Mouse (Mus musculus) lung, embryonic 15.5 days (tissue): ENCODE data around the gene Ccdc40. TPM values are rescaled to one million over a fixed set of nuclear protein-coding genes. Genes with fewer than 3 reads are reported as not detected.
"Not testable (repeated sequence)": the region's sequence is repeated elsewhere in the genome, so short reads cannot be mapped to it uniquely, and the experiment has no call there.

Source experiments
- ATAC-seq: fragments of 200-750 bp; cut with Nextera tagmentation; 2 replicates; pipeline ENCODE4 v1.8.0; 2017; ENCODE audit warnings: moderate number of reproducible peaks, borderline replicate concordance; ENCODE audit not compliant: low FRiP score, low TSS enrichment; ENCODE audit errors: extremely low read depth
- H3K27ac ChIP-seq: fragments of 300-500 bp; sonication (generic); 2 replicates; pipeline ENCODE4 v1.5.1; 2015; ENCODE audit warnings: moderate library complexity, mild to moderate bottlenecking, inconsistent platforms
- H3K27me3 ChIP-seq: fragments of 300-500 bp; sonication (generic); 2 replicates; pipeline ENCODE4 v1.6.1; 2015; ENCODE audit warnings: inconsistent platforms
- H3K36me3 ChIP-seq: fragments of 300-500 bp; sonication (generic); 2 replicates; pipeline ENCODE4 v1.6.1; 2015; ENCODE audit warnings: inconsistent platforms
- H3K4me1 ChIP-seq: fragments of 300-500 bp; sonication (generic); 2 replicates; pipeline ENCODE4 v1.6.1; 2015; ENCODE audit warnings: inconsistent platforms
- H3K4me2 ChIP-seq: fragments of 300-500 bp; sonication (generic); 2 replicates; pipeline ENCODE4 v1.6.1; 2015; ENCODE audit warnings: inconsistent platforms, mild to moderate bottlenecking, moderate library complexity
- H3K4me3 ChIP-seq: fragments of 300-500 bp; sonication (generic); 2 replicates; pipeline ENCODE4 v1.5.1; 2015; ENCODE audit warnings: mild to moderate bottlenecking, inconsistent platforms
- H3K9ac ChIP-seq: fragments of 300-500 bp; sonication (generic); 2 replicates; pipeline ENCODE4 v1.6.1; 2015; ENCODE audit warnings: inconsistent platforms
- H3K9me3 ChIP-seq: fragments of 300-500 bp; sonication (generic); 2 replicates; pipeline ENCODE4 v1.6.1; 2016; ENCODE audit warnings: inconsistent platforms
- WGBS: fragments of 180-500 bp; shearing (Covaris S2); methylation state at CpG from one replicate; pipeline ENCODE4 v1.1.7; 2015; 5-methylcytosine and 5-hydroxymethylcytosine counted together
- polyA plus RNA-seq: library from polyadenylated mRNA; unstranded; fragments of >200 nt; fragmentation: Nextera tagmentation; extraction: Ambion mirVana; gene quantifications from 2 replicates; pipeline ENCODE4 v1.2.1, GENCODE M21; 2015

Gene Ccdc40
- polyA plus RNA-seq, 1 experiment from 2014 or later: 5.7 TPM

GRCm38 (mm10) chr11:119249011-119249410, 20.6 kb downstream of the Ccdc40 start:
- Histone ChIP-seq H3K9ac (no peak overlapping the region), H3K9me3 (no peaks in the 10 kb centered on the region), H3K36me3 (no peaks in the 10 kb centered on the region), H3K27ac (no peak overlapping the region), H3K4me1 (peaks cover 10% of the 10 kb centered on the region; the same call in 1 of the 2 replicates), H3K27me3 (peaks cover 8% of the 10 kb centered on the region; the same call in 1 of the 2 replicates), H3K4me3 (no peak overlapping the region), H3K4me2 (no peak overlapping the region)
- ATAC-seq: peak; percentile 74
- WGBS: 21% methylated on average over 6 of the region's 6 CpGs

GRCm38 (mm10) chr11:119250998-119251397, 22.6 kb downstream of the Ccdc40 start:
- peaks cover 10% of the 10 kb centered on the region; the same call in 1 of the 2 replicates for H3K4me1 ChIP-seq
- ATAC-seq: no peak
- peaks cover 8% of the 10 kb centered on the region; the same call in 1 of the 2 replicates for H3K27me3 ChIP-seq
- H3K9me3 ChIP-seq: no peaks in the 10 kb centered on the region
- WGBS: 40% methylated on average over 17 of the region's 17 CpGs
- H3K27ac ChIP-seq: no peak overlapping the region
- no peak overlapping the region for H3K4me2 ChIP-seq
- H3K36me3 ChIP-seq: no peaks in the 10 kb centered on the region
- no peak overlapping the region for H3K9ac ChIP-seq
- no peak overlapping the region for H3K4me3 ChIP-seq

- peaks cover 8% of the 10 kb centered on the region; the same call in 1 of the 2 replicates for H3K27me3 ChIP-seq
- peaks cover 10% of the 10 kb centered on the region; the same call in 1 of the 2 replicates for H3K4me1 ChIP-seq
- ATAC-seq: peak; percentile 66
- 7% methylated on average over 22 of the region's 22 CpGs for WGBS
- H3K9ac ChIP-seq: no peak overlapping the region
- peak overlapping the region; percentile 51 for H3K4me2 ChIP-seq
- no peak overlapping the region for H3K27ac ChIP-seq
- H3K4me3 ChIP-seq: no peak overlapping the region
- H3K9me3 ChIP-seq: no peaks in the 10 kb centered on the region
- no peaks in the 10 kb centered on the region for H3K36me3 ChIP-seq
Measured at GRCm38 (mm10) chr11:119252854-119253541, 24.6 kb downstream of the Ccdc40 start.

GRCm38 (mm10) chr11:119256557-119256956, 28.2 kb downstream of the Ccdc40 start:
- not testable (repeated sequence) for H3K27me3 ChIP-seq, H3K9me3 ChIP-seq, H3K36me3 ChIP-seq, ATAC-seq, H3K27ac ChIP-seq, H3K4me2 ChIP-seq, H3K9ac ChIP-seq, H3K4me3 ChIP-seq
- 59% methylated on average over 5 of the region's 5 CpGs for WGBS
- H3K4me1 ChIP-seq: peaks cover 15% of the 10 kb centered on the region

- Histone ChIP-seq H3K27me3 (no peaks in the 10 kb centered on the region), H3K4me2 (peak overlapping the region; percentile 54), H3K36me3 (no peaks in the 10 kb centered on the region), H3K27ac (0 out of 2 replicates have a peak overlapping the region, but pooled peaks have one; percentile 23), H3K4me1 (peaks cover 9% of the 10 kb centered on the region; the same call in 1 of the 2 replicates), H3K9ac (no peak overlapping the region), H3K4me3 (peak overlapping the region; percentile 26), H3K9me3 (no peaks in the 10 kb centered on the region)
- WGBS: 58% methylated on average over 9 of the region's 9 CpGs
- no peak for ATAC-seq
Measured at GRCm38 (mm10) chr11:119258216-119258571, 29.8 kb downstream of the Ccdc40 start.

- H3K36me3 ChIP-seq: no peaks in the 10 kb centered on the region
- H3K4me2 ChIP-seq: peak overlapping the region; percentile 54
- ATAC-seq: peak; percentile 73
- 0 out of 2 replicates have a peak overlapping the region, but pooled peaks have one; percentile 23 for H3K27ac ChIP-seq
- no peaks in the 10 kb centered on the region for H3K27me3 ChIP-seq
- peak overlapping the region; percentile 14; the same call in 1 of the 2 replicates for H3K9ac ChIP-seq
- peak overlapping the region; percentile 26 for H3K4me3 ChIP-seq
- peaks cover 9% of the 10 kb centered on the region; the same call in 1 of the 2 replicates for H3K4me1 ChIP-seq
- no peaks in the 10 kb centered on the region for H3K9me3 ChIP-seq
- WGBS: 55% methylated on average over 23 of the region's 23 CpGs
Measured at GRCm38 (mm10) chr11:119258572-119259322, 30.4 kb downstream of the Ccdc40 start.

- H3K4me3 ChIP-seq: no peak overlapping the region
- H3K9ac ChIP-seq: no peak overlapping the region
- H3K36me3 ChIP-seq: no peaks in the 10 kb centered on the region
- H3K9me3 ChIP-seq: no peaks in the 10 kb centered on the region
- H3K27ac ChIP-seq: no peak overlapping the region
- ATAC-seq: no peak
- H3K27me3 ChIP-seq: no peaks in the 10 kb centered on the region
- WGBS: 87% methylated on average over 8 of the region's 8 CpGs
- H3K4me1 ChIP-seq: peaks cover 9% of the 10 kb centered on the region; the same call in 1 of the 2 replicates
- H3K4me2 ChIP-seq: no peak overlapping the region
Measured at GRCm38 (mm10) chr11:119259977-119260376, 31.6 kb downstream of the Ccdc40 start.

- peaks cover 20% of the 10 kb centered on the region for H3K4me1 ChIP-seq
- no peak overlapping the region for H3K4me3 ChIP-seq
- 89% methylated on average over 13 of the region's 13 CpGs for WGBS
- H3K9ac ChIP-seq: no peak overlapping the region
- no peak overlapping the region for H3K27ac ChIP-seq
- H3K9me3 ChIP-seq: no peaks in the 10 kb centered on the region
- H3K4me2 ChIP-seq: no peak overlapping the region
- no peak for ATAC-seq
- no peaks in the 10 kb centered on the region for H3K36me3 ChIP-seq
- no peaks in the 10 kb centered on the region for H3K27me3 ChIP-seq
Measured at GRCm38 (mm10) chr11:119264413-119264812, 36.0 kb downstream of the Ccdc40 start.

GRCm38 (mm10) chr11:119265811-119266210, 37.4 kb downstream of the Ccdc40 start:
- no peaks in the 10 kb centered on the region for H3K9me3 ChIP-seq
- 76% methylated on average over 7 of the region's 7 CpGs for WGBS
- peaks cover 24% of the 10 kb centered on the region for H3K4me1 ChIP-seq
- H3K4me3 ChIP-seq: no peak overlapping the region
- H3K36me3 ChIP-seq: no peaks in the 10 kb centered on the region
- no peaks in the 10 kb centered on the region for H3K27me3 ChIP-seq
- H3K27ac ChIP-seq: no peak overlapping the region
- no peak for ATAC-seq
- H3K4me2 ChIP-seq: no peak overlapping the region
- H3K9ac ChIP-seq: no peak overlapping the region

GRCm38 (mm10) chr11:119267241-119267674, 38.9 kb downstream of the Ccdc40 start:
- no peaks in the 10 kb centered on the region for H3K27me3 ChIP-seq
- H3K9me3 ChIP-seq: no peaks in the 10 kb centered on the region
- no peak overlapping the region for H3K4me3 ChIP-seq
- no peak overlapping the region; the same call in 1 of the 2 replicates for H3K27ac ChIP-seq
- H3K4me2 ChIP-seq: peak overlapping the region; percentile 97
- H3K4me1 ChIP-seq: peaks cover 30% of the 10 kb centered on the region
- peak; percentile 43; the same call in 1 of the 2 replicates for ATAC-seq
- 30% methylated on average over 6 of the region's 6 CpGs for WGBS
- H3K36me3 ChIP-seq: no peaks in the 10 kb centered on the region
- peak overlapping the region; percentile 84; the same call in 1 of the 2 replicates for H3K9ac ChIP-seq

GRCm38 (mm10) chr11:119267768-119268556, 39.6 kb downstream of the Ccdc40 start, which contains the start of gene Gaa:
Gene Gaa, plus strand, starts transcription at chr11:119267887.
- Histone ChIP-seq H3K27ac (peak within 1 kb of the TSS; percentile 44), H3K4me3 (peak within 1 kb of the TSS; percentile 78), H3K4me1 (peaks cover 30% of the 10 kb centered on the region), H3K4me2 (peak within 1 kb of the TSS; percentile 97), H3K27me3 (no peaks in the 10 kb centered on the region), H3K9ac (peak within 1 kb of the TSS; percentile 84), H3K36me3 (peaks cover 3% of the 10 kb centered on the region; the same call in 1 of the 2 replicates), H3K9me3 (no peaks in the 10 kb centered on the region)
- ATAC-seq: peak; percentile 87
- WGBS: 2% methylated on average over 52 of the region's 52 CpGs
